Mouse (Mus musculus) hindbrain, postnatal 0 days (tissue): Measurements from ENCODE around the gene Tbc1d22a. TPM values are rescaled to one million over a fixed set of nuclear protein-coding genes. Genes with fewer than 3 reads are reported as not detected.

Experiments
- ATAC-seq: fragments of 200-750 bp; cut with Nextera tagmentation; 2 replicates; pipeline ENCODE4 v1.8.0; 2017; ENCODE audit warnings: mild to moderate bottlenecking, moderate TSS enrichment, moderate library complexity
- DNase-seq: peaks from one replicate; pipeline ENCODE4 v3.0.0-alpha.2; 2015; ENCODE audit warnings: low spot score
- H3K27ac ChIP-seq: fragments of 300-500 bp; sonication (generic); 2 replicates; pipeline ENCODE4 v1.5.1; 2014; ENCODE audit warnings: mild to moderate bottlenecking
- H3K27me3 ChIP-seq: fragments of 300-500 bp; sonication (generic); 2 replicates; pipeline ENCODE4 v1.6.1; 2014; ENCODE audit warnings: low read length, mixed read lengths; ENCODE audit not compliant: insufficient read depth
- H3K36me3 ChIP-seq: fragments of 300-500 bp; sonication (generic); 2 replicates; pipeline ENCODE4 v1.6.1; 2014; ENCODE audit warnings: low read length, mixed read lengths; ENCODE audit not compliant: insufficient read depth
- H3K4me1 ChIP-seq: fragments of 300-500 bp; sonication (generic); 2 replicates; pipeline ENCODE4 v1.6.1; 2014; ENCODE audit warnings: antibody characterized with exemption, low read length, mixed read lengths; ENCODE audit not compliant: insufficient read depth
- H3K4me2 ChIP-seq: fragments of 300-500 bp; sonication (generic); 2 replicates; pipeline ENCODE4 v1.6.1; 2014; ENCODE audit warnings: low read depth, mild to moderate bottlenecking, low read length, moderate library complexity, mixed read lengths
- H3K4me3 ChIP-seq: fragments of 300-500 bp; sonication (generic); 2 replicates; pipeline ENCODE4 v1.5.1; 2014; ENCODE audit warnings: low read length
- H3K9ac ChIP-seq: fragments of 300-500 bp; sonication (generic); replicated peaks from 2 replicates; pipeline ENCODE4 v1.6.1; 2014; ENCODE audit warnings: mild to moderate bottlenecking, low read length, moderate library complexity, mixed read lengths
- H3K9me3 ChIP-seq: fragments of 300-500 bp; sonication (generic); 2 replicates; pipeline ENCODE4 v1.6.1; 2016; ENCODE audit warnings: low read length, mixed read lengths
- CTCF ChIP-seq: IDR thresholded peaks from 2 replicates; pipeline ENCODE4 v1.5.1; 2016; ENCODE audit warnings: antibody characterized with exemption, control low read depth, low read depth
- WGBS: fragments of 180-500 bp; shearing (Covaris S2); extraction: QIAGEN DNeasy Blood & Tissue Kit; methylation state at CpG from one replicate; pipeline ENCODE4 v1.1.7; 2014; 5-methylcytosine and 5-hydroxymethylcytosine counted together
- polyA plus RNA-seq: library from polyadenylated mRNA; unstranded; fragments of >200 nt; fragmentation: Nextera tagmentation; extraction: Ambion mirVana; gene quantifications from 2 replicates; pipeline ENCODE4 v1.2.1, GENCODE M21; 2015
- total RNA-seq: library from RNA; depleted of rRNA; stranded (reverse); fragments of >200 nt; gene quantifications from 2 replicates; pipeline ENCODE4 v1.2.3, GENCODE M21; 2014

Tbc1d22a gene
- total and polyA plus RNA-seq, 2 experiments from 2014 or later = 13.6 to 26.2 TPM

- no peak overlapping the region for H3K27ac ChIP-seq
Measured at GRCm38 (mm10) chr15:86239801-86240200, 25.5 kb downstream of the Tbc1d22a start.

GRCm38 (mm10) chr15:86243708-86244107, 29.4 kb downstream of the Tbc1d22a start:
- DNase-seq (peak; percentile 90), ATAC-seq (no peak)
- no peak overlapping the region for H3K9ac ChIP-seq
- no peaks in the 10 kb centered on the region for H3K9me3 ChIP-seq
- peaks cover 7% of the 10 kb centered on the region; the same call in 1 of the 2 replicates for H3K36me3 ChIP-seq
- H3K4me3 ChIP-seq = no peak overlapping the region
- TF ChIP-seq CTCF = peak; percentile 86
- H3K27ac ChIP-seq = no peak overlapping the region
- H3K4me2 ChIP-seq = no peak overlapping the region
- no peaks in the 10 kb centered on the region for H3K27me3 ChIP-seq
- no peaks in the 10 kb centered on the region for H3K4me1 ChIP-seq
- 41% methylated on average over 8 of the region's 8 CpGs for WGBS

More at GRCm38 (mm10) chr15:86239801-86240200, 25.5 kb downstream of the Tbc1d22a start:
- Histone ChIP-seq H3K9ac (no peak overlapping the region), H3K27me3 (no peaks in the 10 kb centered on the region), H3K4me3 (no peak overlapping the region), H3K4me2 (no peak overlapping the region), H3K9me3 (no peaks in the 10 kb centered on the region), H3K36me3 (peaks cover 7% of the 10 kb centered on the region; the same call in 1 of the 2 replicates), H3K4me1 (no peaks in the 10 kb centered on the region)
- ATAC-seq (peak; percentile 65), DNase-seq (peak; percentile 77)
- peak; percentile 93 for TF ChIP-seq CTCF
- WGBS = 36% methylated on average over 10 of the region's 10 CpGs

GRCm38 (mm10) chr15:86244380-86244779, 30.1 kb downstream of the Tbc1d22a start:
- H3K9ac ChIP-seq = no peak overlapping the region
- no peaks in the 10 kb centered on the region for H3K9me3 ChIP-seq
- TF ChIP-seq CTCF = no peak
- no peaks in the 10 kb centered on the region for H3K4me1 ChIP-seq
- ATAC-seq (no peak), DNase-seq (no peak)
- no peak overlapping the region for H3K4me3 ChIP-seq
- no peak overlapping the region for H3K4me2 ChIP-seq
- no peaks in the 10 kb centered on the region for H3K27me3 ChIP-seq
- 87% methylated on average over 2 of the region's 2 CpGs for WGBS
- H3K27ac ChIP-seq = no peak overlapping the region
- H3K36me3 ChIP-seq = peaks cover 7% of the 10 kb centered on the region; the same call in 1 of the 2 replicates

- peak; percentile 83 for DNase-seq
- Histone ChIP-seq H3K9me3 (no peaks in the 10 kb centered on the region), H3K27me3 (no peaks in the 10 kb centered on the region), H3K4me3 (no peak overlapping the region), H3K4me2 (no peak overlapping the region), H3K9ac (no peak overlapping the region), H3K4me1 (peaks cover 4% of the 10 kb centered on the region; the same call in 1 of the 2 replicates), H3K36me3 (no peaks in the 10 kb centered on the region), H3K27ac (no peak overlapping the region)
- WGBS = 50% methylated on average over 9 of the region's 9 CpGs
- TF ChIP-seq CTCF = peak; percentile 88
- peak; percentile 78 for ATAC-seq
Measured at GRCm38 (mm10) chr15:86250269-86250668, 36.0 kb downstream of the Tbc1d22a start.

DNA sequence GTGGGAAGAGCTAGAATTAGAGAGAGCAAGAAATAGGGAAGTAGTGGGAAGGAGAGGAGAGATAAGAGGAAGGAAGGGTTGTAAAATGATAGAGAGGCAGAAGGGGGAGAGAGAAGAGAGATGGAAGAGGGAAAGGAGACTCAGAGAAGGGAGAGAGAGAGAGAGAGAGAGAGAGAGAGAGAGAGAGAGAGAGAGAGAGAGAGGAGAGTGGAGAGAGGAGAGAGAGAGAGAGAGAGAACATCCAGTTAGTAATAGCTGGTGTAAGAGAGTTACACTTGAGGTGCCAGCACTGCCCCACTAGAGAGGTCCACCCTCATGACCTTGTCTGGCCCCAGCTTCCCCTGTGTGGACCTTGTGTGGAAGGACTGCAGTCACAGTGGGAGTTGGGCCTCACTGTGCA, 37.9 kb downstream of the Tbc1d22a start:
- Histone ChIP-seq H3K27ac (no peak overlapping the region), H3K4me2 (no peak overlapping the region), H3K4me3 (no peak overlapping the region), H3K9ac (no peak overlapping the region), H3K36me3 (no peaks in the 10 kb centered on the region), H3K27me3 (no peaks in the 10 kb centered on the region), H3K9me3 (no peaks in the 10 kb centered on the region), H3K4me1 (peaks cover 4% of the 10 kb centered on the region; the same call in 1 of the 2 replicates)
- no peak for ATAC-seq
- no peak for TF ChIP-seq CTCF
- no peak for DNase-seq

DNA sequence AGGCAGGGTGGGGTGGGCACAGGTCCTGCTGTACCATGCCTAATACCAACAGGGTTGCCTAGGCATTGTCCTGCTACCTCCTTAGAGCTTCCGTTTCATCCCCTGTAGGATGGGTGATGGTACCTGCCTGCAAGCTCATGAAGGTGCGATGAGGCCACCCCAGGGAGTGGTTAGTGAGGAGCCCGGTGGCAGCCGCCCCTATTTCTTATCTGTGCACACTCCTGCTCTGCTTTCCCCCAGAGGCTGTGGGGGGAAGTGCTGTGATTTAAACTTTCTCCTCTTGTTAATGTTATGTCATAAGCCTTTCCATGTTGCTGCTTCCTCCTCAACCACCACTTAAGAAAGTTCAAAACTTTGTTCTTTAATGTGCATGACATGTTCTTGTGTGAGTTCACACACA, 38.4 kb downstream of the Tbc1d22a start:
- H3K4me1 ChIP-seq = peaks cover 4% of the 10 kb centered on the region; the same call in 1 of the 2 replicates
- DNase-seq (no peak), ATAC-seq (no peak)
- no peak overlapping the region for H3K4me2 ChIP-seq
- TF ChIP-seq CTCF = peak; percentile 45
- no peak overlapping the region for H3K4me3 ChIP-seq
- no peaks in the 10 kb centered on the region for H3K27me3 ChIP-seq
- 67% methylated on average over 4 of the region's 4 CpGs for WGBS
- H3K9ac ChIP-seq = no peak overlapping the region
- H3K36me3 ChIP-seq = no peaks in the 10 kb centered on the region
- no peak overlapping the region for H3K27ac ChIP-seq
- no peaks in the 10 kb centered on the region for H3K9me3 ChIP-seq

DNA sequence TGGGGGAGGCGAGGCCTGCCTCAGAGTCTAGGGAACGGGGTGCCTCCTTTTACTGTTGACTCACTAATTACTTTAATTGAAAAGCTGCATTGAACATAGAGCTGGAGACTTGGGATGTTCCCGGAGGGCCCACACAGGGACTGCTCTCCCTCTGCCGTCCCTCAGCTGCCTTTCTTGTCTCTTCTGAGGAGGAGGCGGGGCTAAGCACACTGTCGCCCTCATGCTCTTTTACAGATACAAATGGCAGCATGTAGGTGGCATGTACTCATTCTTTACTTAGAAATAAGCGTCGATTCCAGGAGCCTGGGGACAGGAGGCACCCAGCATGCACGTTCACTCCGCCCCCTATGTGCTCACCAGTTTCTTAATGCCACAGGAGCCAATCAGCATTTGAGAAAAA, 39.2 kb downstream of the Tbc1d22a start:
- no peak for DNase-seq
- H3K9ac ChIP-seq = no peak overlapping the region
- H3K4me3 ChIP-seq = no peak overlapping the region
- no peak for ATAC-seq
- H3K4me2 ChIP-seq = no peak overlapping the region
- H3K27me3 ChIP-seq = no peaks in the 10 kb centered on the region
- no peak overlapping the region for H3K27ac ChIP-seq
- no peaks in the 10 kb centered on the region for H3K36me3 ChIP-seq
- H3K4me1 ChIP-seq = peaks cover 4% of the 10 kb centered on the region; the same call in 1 of the 2 replicates
- WGBS = 25% methylated on average over 10 of the region's 10 CpGs
- TF ChIP-seq CTCF = no peak
- H3K9me3 ChIP-seq = no peaks in the 10 kb centered on the region
